ENCODE assay signal across 8 mouse cellular contexts in the genomic region with DNA sequence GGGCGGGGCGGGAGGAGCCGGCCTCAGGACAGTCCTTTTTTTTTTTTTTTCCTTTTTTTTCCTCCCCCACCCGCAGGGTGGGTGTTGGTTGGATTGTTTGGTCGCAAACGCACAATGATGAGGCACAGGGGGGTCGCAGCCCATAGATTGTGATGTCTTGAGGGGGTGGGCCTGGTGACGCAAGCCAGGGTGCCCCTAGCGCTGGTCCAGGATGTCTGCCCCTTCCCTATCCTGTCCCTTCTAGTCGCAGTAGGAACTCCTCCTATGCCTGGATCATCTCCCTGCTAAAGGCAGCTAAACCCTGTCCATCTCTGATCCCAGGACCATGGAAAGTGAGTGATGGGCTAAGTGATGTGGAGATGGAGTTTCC. TPM values are rescaled to one million over a fixed set of nuclear protein-coding genes. Genes with fewer than 3 reads are reported as not detected.
DNase-seq lines count a peak whose midpoint lies in the region; ATAC-seq and TF ChIP-seq lines count a peak whose summit lies in the region.

No protein-coding gene starts in this region.

- TF ChIP-seq EP300 in CH12.LX (IDR thresholded peaks at IDR 0.05; ENCODE audit: low read length) = no peak

- 0% methylated on average over 6 of the region's 10 CpGs for WGBS in forebrain, embryonic 16.5 days
- WGBS in liver, embryonic 15.5 days (ENCODE audit: insufficient replicate concordance) = 2% methylated on average over 8 of the region's 10 CpGs

- H3K4me2 ChIP-seq in CH12.LX (ENCODE audit: insufficient read depth, low read depth, poor library complexity, severe bottlenecking) = peak overlapping the region; percentile 52; the same call in 1 of the 2 replicates
- H3K4me2 ChIP-seq in forebrain, embryonic 16.5 days (ENCODE audit: low read length) = peak overlapping the region; percentile 91
- H3K4me2 ChIP-seq in liver, embryonic 15.5 days = peak overlapping the region; percentile 72

- no peaks in the 10 kb centered on the region for H3K4me1 ChIP-seq in CH12.LX (ENCODE audit: control insufficient read depth in 1 of 2, insufficient read depth in 2 of 2)
- H3K4me1 ChIP-seq in forebrain, embryonic 16.5 days (replicated peaks; ENCODE audit: control insufficient read depth, insufficient read depth, low read length) = peaks cover 11% of the 10 kb centered on the region
- no peaks in the 10 kb centered on the region for H3K4me1 ChIP-seq in liver, embryonic 15.5 days (replicated peaks)

- TF ChIP-seq RAD21 in CH12.LX (IDR thresholded peaks at IDR 0.05; ENCODE audit: low read depth, low read length) = no peak

- H3K4me3 ChIP-seq in CH12.LX (replicated peaks in 1 of 3; ENCODE audit: low read depth in 2 of 3, low read length in 2 of 3, poor library complexity in 1 of 3) = no peak overlapping the region
- peak overlapping the region; percentile 78 for H3K4me3 ChIP-seq in forebrain, embryonic 16.5 days (replicated peaks; ENCODE audit: low read length)
- H3K4me3 ChIP-seq in liver, embryonic 15.5 days (replicated peaks) = peak overlapping the region; percentile 57; the same call in 1 of the 2 replicates

- no peaks in the 10 kb centered on the region for H3K9me3 ChIP-seq in CH12.LX (replicated peaks; ENCODE audit: low read length)
- H3K9me3 ChIP-seq in forebrain, embryonic 16.5 days (ENCODE audit: control insufficient read depth, low read length) = no peaks in the 10 kb centered on the region
- H3K9me3 ChIP-seq in liver, embryonic 15.5 days (replicated peaks) = no peaks in the 10 kb centered on the region

- no peak overlapping the region for H3K9ac ChIP-seq in CH12.LX (ENCODE audit: insufficient read depth, low read depth)
- peak overlapping the region; percentile 88 for H3K9ac ChIP-seq in forebrain, embryonic 16.5 days (replicated peaks; ENCODE audit: low read depth, low read length)
- H3K9ac ChIP-seq in liver, embryonic 15.5 days = no peak overlapping the region

- no peak overlapping the region for H3K27ac ChIP-seq in CH12.LX (ENCODE audit: insufficient read depth, low read depth)
- no peak overlapping the region for H3K27ac ChIP-seq in forebrain, embryonic 16.5 days (ENCODE audit: low read length)
- no peak overlapping the region for H3K27ac ChIP-seq in liver, embryonic 15.5 days (replicated peaks)

- dilution Hi-C loops in CH12.LX (cut with MboI; ENCODE audit: extremely low pct_ligation_motif_present, extremely low pct_unique_long_range_greater_than_20kb, low sequenced_read_pairs) = no loop called here

- H3K79me2 ChIP-seq in CH12.LX (replicated peaks; ENCODE audit: control insufficient read depth, extremely low read depth, insufficient read depth, poor library complexity, severe bottlenecking) = no peaks in the 10 kb centered on the region

- no peaks in the 10 kb centered on the region for H3K36me3 ChIP-seq in CH12.LX (replicated peaks in 1 of 2; ENCODE audit: control insufficient read depth in 1 of 2, insufficient read depth in 1 of 2, low read length in 1 of 2)
- no peaks in the 10 kb centered on the region for H3K36me3 ChIP-seq in forebrain, embryonic 16.5 days (ENCODE audit: control insufficient read depth, insufficient read depth)
- no peaks in the 10 kb centered on the region for H3K36me3 ChIP-seq in liver, embryonic 15.5 days (replicated peaks)

- in situ Hi-C loops in CH12.LX (cut with MboI; ENCODE audit: low pct_ligation_motif_present, low pct_unique_long_range_greater_than_20kb, low sequenced_read_pairs) = no loop called here

- ATAC-seq in forebrain, embryonic 16.5 days = peak; percentile 60
- no peak for ATAC-seq in liver, embryonic 15.5 days (ENCODE audit: insufficient read depth)
- ATAC-seq in megakaryocyte progenitor cell, adult 5-6 weeks (replicated peaks; ENCODE audit: poor library complexity) = no peak

- H3K27me3 ChIP-seq in CH12.LX (replicated peaks) = peaks cover 86% of the 10 kb centered on the region
- H3K27me3 ChIP-seq in forebrain, embryonic 16.5 days (replicated peaks; ENCODE audit: control insufficient read depth, insufficient read depth, low read length) = no peaks in the 10 kb centered on the region
- H3K27me3 ChIP-seq in liver, embryonic 15.5 days = peaks cover 40% of the 10 kb centered on the region

- TF ChIP-seq POLR2A in CH12.LX (IDR thresholded peaks at IDR 0.05; ENCODE audit: low read depth, low read length) = no peak

- no peak for TF ChIP-seq CTCF in CH12.LX (conservative IDR thresholded peaks at IDR 0.05 in 1 of 2, IDR thresholded peaks at IDR 0.05 in 1 of 2; ENCODE audit: low read depth in 2 of 2, low read length in 2 of 2)

- peak; percentile 63 for DNase-seq in embryo, embryonic 10 days (ENCODE audit: low spot score)
- DNase-seq in embryo, embryonic 11 days = no peak
- DNase-seq in CH12.LX (ENCODE audit: extremely low read depth) = no peak
- no peak for DNase-seq in urinary bladder, adult 2 months (ENCODE audit: low spot score)
- DNase-seq in cerebellum, postnatal 36 days = no peak

TF ChIP-seq in CH12.LX, 34 proteins besides CTCF, POLR2A, EP300 and RAD21:
- TF ChIP-seq TCF12 (IDR thresholded peaks at IDR 0.05; ENCODE audit: low read depth, low read length) = no peak
- no peak for TF ChIP-seq SIN3A (IDR thresholded peaks at IDR 0.05; ENCODE audit: low read length)
- TF ChIP-seq USF2 (conservative IDR thresholded peaks at IDR 0.05; ENCODE audit: low read depth, low read length) = no peak
- TF ChIP-seq MYC (IDR thresholded peaks at IDR 0.05; ENCODE audit: low read depth, low read length) = no peak
- no peak for TF ChIP-seq KAT2A (IDR thresholded peaks at IDR 0.05; ENCODE audit: insufficient replicate concordance, low read length)
- no peak for TF ChIP-seq MAFK (IDR thresholded peaks at IDR 0.05; ENCODE audit: insufficient replicate concordance, low read length)
- no peak for TF ChIP-seq E2F4 (IDR thresholded peaks at IDR 0.05; ENCODE audit: insufficient replicate concordance, low read depth, low read length)
- no peak for TF ChIP-seq SMC3 (IDR thresholded peaks at IDR 0.05; ENCODE audit: low read depth, low read length)
- TF ChIP-seq ZMIZ1 (IDR thresholded peaks at IDR 0.05; ENCODE audit: low read depth, low read length) = no peak
- no peak for TF ChIP-seq NELFE (IDR thresholded peaks at IDR 0.05; ENCODE audit: low read depth, low read length)
- TF ChIP-seq MEF2A (IDR thresholded peaks at IDR 0.05; ENCODE audit: borderline replicate concordance, low read depth, low read length) = no peak
- TF ChIP-seq ETS1 (conservative IDR thresholded peaks at IDR 0.05; ENCODE audit: low read depth, low read length) = no peak
- TF ChIP-seq POLR2AphosphoS2 (IDR thresholded peaks at IDR 0.05; ENCODE audit: low read depth, low read length) = no peak
- TF ChIP-seq ZNF384 (IDR thresholded peaks at IDR 0.05; ENCODE audit: low read depth, low read length) = no peak
- TF ChIP-seq RCOR1 (conservative IDR thresholded peaks at IDR 0.05; ENCODE audit: low read depth, low read length) = no peak
- TF ChIP-seq CHD1 (IDR thresholded peaks at IDR 0.05; ENCODE audit: low read depth, low read length) = no peak
- no peak for TF ChIP-seq ZC3H11A (IDR thresholded peaks at IDR 0.05; ENCODE audit: low read depth, low read length)
TF ChIP-seq in CH12.LX: peak in this region for 0.

RNA-seq across cellular contexts. Expression of a gene that starts 0.3 kb away (rescaled TPM):
- total RNA-seq in CH12.LX (2012; rRNA removed) (not detected in 2 replicates), CH12.LX (2014; rRNA removed) (not detected in 2 replicates)
- not detected in 2 replicates for polyA plus RNA-seq in CH12.LX (2012; ENCODE audit: insufficient read length, low read depth)
- polyA plus RNA-seq in forebrain, embryonic 16.5 days (2015; fragmentation: Nextera tagmentation; extraction: Ambion mirVana) = 0.71 and 0.84 TPM in 2 replicates
- polyA plus RNA-seq in liver, embryonic 15.5 days (2015; fragmentation: Nextera tagmentation; extraction: Ambion mirVana) = 0.47 and 0.71 TPM in 2 replicates
- 7.4 and 8.1 TPM in 2 replicates for polyA plus RNA-seq in urinary bladder, adult 2 months (2012; rRNA removed)
- total RNA-seq in megakaryocyte progenitor cell, adult 5-6 weeks (2015) = 0.10 TPM in 1 of 2 replicates, not detected in the other
- not detected in 2 replicates for total RNA-seq in megakaryocyte progenitor cell, adult 5-6 weeks (2017)

Comparison
In these comparisons a context has a peak if more than half of its experiments do, and no peak if none do; other contexts are left out.
1. H3K4me3 ChIP-seq: peak in forebrain, embryonic 16.5 days (single experiment) and liver, embryonic 15.5 days (single experiment); none in CH12.LX (0 of 3).
2. Peak in every context shown above with its lines, with median percentiles within 50 percentile points of each other: H3K4me2 ChIP-seq.